Mouse (Mus musculus): ENCODE results near the gene Cebpb.

DNA sequence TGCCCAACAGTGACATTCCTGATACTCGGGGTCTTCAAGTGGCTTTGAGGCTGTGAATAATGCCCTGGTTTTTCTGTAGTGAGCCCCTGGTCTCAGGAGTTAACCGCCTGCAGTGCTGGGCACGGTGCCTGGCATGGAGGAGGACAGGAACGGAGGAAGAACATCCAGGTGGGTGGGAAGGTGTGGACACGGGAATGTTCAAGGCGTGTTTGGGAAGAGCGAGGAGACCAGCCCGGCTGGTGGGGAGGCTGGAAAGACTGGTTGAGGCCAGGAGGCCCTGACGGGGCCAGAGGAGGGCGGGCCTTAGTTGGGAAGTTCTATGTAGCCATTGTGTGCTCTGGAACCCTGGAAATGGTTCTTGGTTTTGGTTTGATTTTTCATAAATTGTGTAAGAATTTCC is 37.2 kb downstream of the Cebpb start:
- TF ChIP-seq CTCF (IDR thresholded peaks at IDR 0.05) (no peak), EP300 (IDR thresholded peaks at IDR 0.05) (no peak)

Measured in lung, postnatal 0 days (tissue).